Mouse (Mus musculus) C2C12 (cell line): ENCODE measurements around the gene Arl13b. TPM values are rescaled to one million over a fixed set of nuclear protein-coding genes. Genes with fewer than 3 reads are reported as not detected.

Experiments used
- H3K27me3 ChIP-seq: one replicate; pipeline ENCODE4 v1.6.1; 2011; ENCODE audit not compliant: control insufficient read depth, insufficient read depth, insufficient read length
- H3K36me3 ChIP-seq: one replicate; pipeline ENCODE4 v1.6.1; 2011; ENCODE audit not compliant: control insufficient read depth, insufficient read depth
- H3K4me3 ChIP-seq: one replicate; pipeline ENCODE4 v1.5.1; 2011; ENCODE audit warnings: mild to moderate bottlenecking, control low read depth; ENCODE audit not compliant: poor library complexity, insufficient read depth, severe bottlenecking
- H3K79me2 ChIP-seq: one replicate; pipeline ENCODE4 v1.6.1; 2011; ENCODE audit not compliant: control insufficient read depth, insufficient read depth
- H3K79me3 ChIP-seq: one replicate; pipeline ENCODE4 v1.6.1; 2011; ENCODE audit warnings: low read depth, control low read depth
- H3ac ChIP-seq: one replicate; pipeline ENCODE3; 2011; ENCODE audit warnings: low read depth; ENCODE audit not compliant: control insufficient read depth, insufficient read length
- CEBPB ChIP-seq: IDR thresholded peaks from one replicate; pipeline ENCODE4 v1.6.1; 2011; ENCODE audit warnings: low read depth, mild to moderate bottlenecking, control low read depth, moderate library complexity
- CTCF ChIP-seq: IDR thresholded peaks from one replicate; pipeline ENCODE4 v1.5.1; 2011; ENCODE audit not compliant: control insufficient read depth, insufficient read depth, insufficient read length
- FOSL1 ChIP-seq: IDR thresholded peaks from one replicate; pipeline ENCODE4 v1.8.0; 2011; ENCODE audit warnings: mild to moderate bottlenecking, low read length; ENCODE audit not compliant: poor library complexity, insufficient read depth, severe bottlenecking
- MAX ChIP-seq: IDR thresholded peaks from one replicate; pipeline ENCODE4 v1.6.1; 2011; ENCODE audit warnings: mild to moderate bottlenecking, control low read depth
- MYOD1 ChIP-seq: IDR thresholded peaks from one replicate; pipeline ENCODE4 v1.6.1; 2011; ENCODE audit warnings: low read depth; ENCODE audit not compliant: control insufficient read depth, insufficient read length
- MYOG ChIP-seq: IDR thresholded peaks from one replicate; pipeline ENCODE4 v1.6.1; 2011; ENCODE audit not compliant: control insufficient read depth, insufficient read length; ENCODE audit errors: extremely low read depth
- USF1 ChIP-seq: IDR thresholded peaks from one replicate; pipeline ENCODE4 v1.6.1; 2011; ENCODE audit warnings: low read depth, mild to moderate bottlenecking, control low read depth, moderate library complexity
- long read RNA-seq, 2 experiments: library from polyadenylated mRNA; unstranded; transcript quantifications; one replicate each; pipeline ENCODE4 v2.0.0; 2019 to 2020
- polyA plus RNA-seq: library from polyadenylated mRNA; unstranded; fragments of >200 nt; fragmentation: generic; extraction: Trizol; gene quantifications from one replicate; pipeline ENCODE4 v1.2.1, GENCODE M21; 2012; ENCODE audit warnings: missing spikeins

The Arl13b gene
- 4.4 TPM for polyA plus RNA-seq
- long read RNA-seq, experiment 1, partial matches to known transcripts: 7 of 10 reads
- long read RNA-seq, experiment 1, other reads (novel, unspliced or antisense): 2 of 10 reads
- long read RNA-seq, experiment 2, transcript Arl13b-201 (10 exons, 3,528 nt): major isoform, 10 of 30 reads
- long read RNA-seq, experiment 2, partial matches to known transcripts: 6 of 30 reads
- long read RNA-seq, experiment 2, other reads (novel, unspliced or antisense): 14 of 30 reads

DNA sequence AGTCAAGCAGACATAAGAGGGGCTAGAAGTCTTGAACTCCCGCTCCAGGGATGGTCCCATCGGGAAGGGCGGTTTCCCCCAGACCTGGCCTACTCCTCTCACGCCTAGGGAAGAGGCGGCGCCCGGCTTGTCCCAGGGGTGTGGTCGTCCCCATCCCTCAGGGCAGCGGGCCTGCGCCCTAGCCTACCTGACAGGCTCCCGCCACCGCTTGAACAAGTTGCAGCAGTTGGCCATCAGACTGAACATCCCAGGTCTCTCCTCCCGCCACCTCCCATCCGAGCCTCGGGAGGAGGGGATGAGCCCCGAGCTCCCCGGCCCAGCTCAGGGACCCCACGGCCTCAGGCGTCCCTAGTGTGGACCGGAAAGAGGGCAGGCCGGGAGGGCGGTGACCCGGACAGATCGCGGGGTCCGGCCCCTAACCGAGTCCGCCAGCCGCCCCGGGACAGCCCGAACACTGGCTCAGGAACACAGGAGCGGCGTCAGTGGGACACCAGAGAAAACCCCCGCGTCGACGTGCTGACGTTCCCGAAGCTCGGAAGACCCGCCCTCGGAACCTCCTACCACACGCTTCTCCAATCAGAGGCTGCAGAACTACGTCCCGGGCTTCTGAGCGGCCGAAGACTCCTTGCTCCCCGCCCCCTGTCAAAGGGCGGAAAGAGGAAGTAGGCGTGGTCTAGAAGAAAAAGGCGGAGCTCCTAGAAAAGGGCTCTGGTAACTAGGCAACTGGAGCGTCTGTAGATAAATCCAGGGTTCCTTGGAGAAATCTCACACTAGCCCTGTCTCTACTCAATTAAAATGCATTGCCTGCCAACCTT lies at the start of gene Arl13b:
TSS of gene Arl13b (minus strand) at position 543 of the 815 bp plus-strand sequence.
- Histone ChIP-seq H3K27me3 (no peaks in the 10 kb centered on the region), H3K36me3 (no peaks in the 10 kb centered on the region), H3K4me3 (peak within 1 kb of the TSS; percentile 69), H3K79me2 (peaks cover 37% of the 10 kb centered on the region), H3ac (peak within 1 kb of the TSS; percentile 88), H3K79me3 (peaks cover 6% of the 10 kb centered on the region)
- TF ChIP-seq CEBPB (no peak), MAX (no peak), MYOD1 (no peak), USF1 (no peak), FOSL1 (no peak), CTCF (no peak), MYOG (no peak)

- H3K79me2 ChIP-seq: no peaks in the 10 kb centered on the region
- no peaks in the 10 kb centered on the region for H3K36me3 ChIP-seq
- no peaks in the 10 kb centered on the region for H3K79me3 ChIP-seq
- no peak for TF ChIP-seq CTCF
- TF ChIP-seq FOSL1: no peak
- no peak for TF ChIP-seq USF1
- H3K4me3 ChIP-seq: no peak overlapping the region
- H3ac ChIP-seq: no peak overlapping the region
- H3K27me3 ChIP-seq: no peaks in the 10 kb centered on the region
Measured at GRCm38 (mm10) chr16:62895824-62896223, 49.0 kb upstream of the Arl13b start.

DNA sequence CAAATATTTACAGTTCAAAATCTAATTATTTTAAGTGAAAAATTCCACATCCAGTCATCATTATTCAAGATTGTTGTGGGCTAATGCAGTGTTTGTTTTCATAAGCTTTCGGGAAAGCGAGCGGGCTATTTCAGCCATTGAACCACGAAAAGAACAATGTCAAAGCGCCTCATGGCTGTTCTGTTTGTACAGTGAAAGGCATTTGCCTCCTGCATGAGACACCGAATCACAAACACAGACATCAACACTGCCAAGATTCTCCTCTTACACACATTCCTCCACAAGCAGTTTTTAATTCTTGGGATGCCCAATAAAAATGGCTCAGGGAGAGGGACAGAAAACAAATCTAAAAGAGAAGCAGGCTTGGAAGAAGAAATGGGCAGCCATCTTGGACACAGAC lies 27.2 kb upstream of the Arl13b start:
- TF ChIP-seq MYOD1 (no peak), MYOG (no peak), MAX (no peak), CEBPB (no peak), CTCF (no peak), USF1 (no peak), FOSL1 (no peak)
- H3K27me3 ChIP-seq: no peaks in the 10 kb centered on the region
- no peaks in the 10 kb centered on the region for H3K36me3 ChIP-seq
- no peak overlapping the region for H3ac ChIP-seq
- no peaks in the 10 kb centered on the region for H3K79me3 ChIP-seq
- H3K4me3 ChIP-seq: no peak overlapping the region
- H3K79me2 ChIP-seq: no peaks in the 10 kb centered on the region

- no peaks in the 10 kb centered on the region for H3K79me3 ChIP-seq
- no peaks in the 10 kb centered on the region for H3K27me3 ChIP-seq
- H3K4me3 ChIP-seq: no peak overlapping the region
- TF ChIP-seq MAX (no peak), FOSL1 (no peak), USF1 (no peak)
- no peaks in the 10 kb centered on the region for H3K36me3 ChIP-seq
- H3ac ChIP-seq: no peak overlapping the region
- no peaks in the 10 kb centered on the region for H3K79me2 ChIP-seq
Measured at GRCm38 (mm10) chr16:62873180-62873579, 26.3 kb upstream of the Arl13b start.

DNA sequence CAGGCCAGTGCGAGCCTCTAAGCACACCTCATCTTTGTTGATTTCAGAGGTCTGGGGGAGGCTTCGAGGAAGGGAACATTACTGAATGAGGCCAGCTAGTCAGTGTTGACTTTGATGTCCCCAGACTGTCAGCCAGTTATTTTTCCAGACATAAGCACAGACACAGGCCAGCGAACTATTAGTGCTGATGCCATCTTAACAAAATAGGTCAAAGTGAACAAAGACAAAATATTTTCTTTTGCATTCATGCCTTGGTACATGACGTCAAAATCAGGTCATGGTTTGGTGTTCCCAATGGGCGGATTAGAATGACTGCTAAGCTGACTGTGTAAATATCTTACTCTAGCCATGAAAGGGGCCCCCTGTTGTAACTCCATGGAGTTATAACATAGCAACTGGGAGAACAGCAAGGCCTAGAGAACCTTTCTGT lies 25.9 kb upstream of the Arl13b start:
- H3K27me3 ChIP-seq: no peaks in the 10 kb centered on the region
- no peak overlapping the region for H3K4me3 ChIP-seq
- no peak overlapping the region for H3ac ChIP-seq
- no peaks in the 10 kb centered on the region for H3K36me3 ChIP-seq
- no peaks in the 10 kb centered on the region for H3K79me2 ChIP-seq
- TF ChIP-seq USF1 (no peak), MAX (no peak), CEBPB (no peak), FOSL1 (no peak), MYOD1 (no peak), CTCF (no peak), MYOG (no peak)
- no peaks in the 10 kb centered on the region for H3K79me3 ChIP-seq

DNA sequence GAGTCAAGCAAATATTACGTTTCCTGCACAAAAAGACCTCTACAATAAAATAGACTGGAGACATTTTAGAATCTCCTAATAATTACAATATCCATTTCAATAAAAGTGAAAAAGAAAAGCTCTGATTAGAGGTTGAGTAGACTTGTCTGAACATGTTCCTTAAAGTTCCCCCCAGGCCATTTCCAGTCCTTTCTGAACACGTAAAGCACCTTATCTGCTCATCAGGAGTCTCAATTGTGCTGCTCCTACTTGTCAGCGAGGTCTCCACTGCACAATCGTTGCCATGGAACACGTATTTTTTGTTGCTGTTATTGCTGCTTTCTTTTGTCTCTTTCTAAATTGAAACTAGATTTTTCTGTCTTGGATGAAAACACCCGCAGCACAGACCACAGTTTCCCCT lies 14.6 kb upstream of the Arl13b start:
- no peak overlapping the region for H3K4me3 ChIP-seq
- no peaks in the 10 kb centered on the region for H3K27me3 ChIP-seq
- H3ac ChIP-seq: no peak overlapping the region
- no peaks in the 10 kb centered on the region for H3K79me3 ChIP-seq
- TF ChIP-seq USF1 (no peak), FOSL1 (no peak), CTCF (no peak), MYOD1 (no peak), MAX (no peak), CEBPB (no peak), MYOG (no peak)
- H3K79me2 ChIP-seq: no peaks in the 10 kb centered on the region
- H3K36me3 ChIP-seq: no peaks in the 10 kb centered on the region
